Mouse (Mus musculus) heart, embryonic 13.5 days (tissue): Measurements from ENCODE around the gene Nudt8. TPM values are rescaled to one million over a fixed set of nuclear protein-coding genes. Genes with fewer than 3 reads are reported as not detected.
A peak's percentile ranks its signal among the peaks of the same experiment; 100 is the strongest.
"Not testable (repeated sequence)": the region's sequence is repeated elsewhere in the genome, so short reads cannot be mapped to it uniquely, and the experiment has no call there.

Experiments
- ATAC-seq: fragments of 200-750 bp; cut with Nextera tagmentation; 2 replicates; pipeline ENCODE4 v1.8.0; 2017; ENCODE audit warnings: moderate TSS enrichment; ENCODE audit not compliant: insufficient number of reproducible peaks, low FRiP score, low TSS enrichment; ENCODE audit errors: extremely low read depth
- H3K27ac ChIP-seq: fragments of 300-500 bp; sonication (generic); replicated peaks from 2 replicates; pipeline ENCODE4 v1.5.1; 2015; ENCODE audit warnings: moderate library complexity, mild to moderate bottlenecking, inconsistent platforms
- H3K27me3 ChIP-seq: fragments of 300-500 bp; sonication (generic); replicated peaks from 2 replicates; pipeline ENCODE4 v1.6.1; 2015; ENCODE audit warnings: mild to moderate bottlenecking, inconsistent platforms
- H3K36me3 ChIP-seq: fragments of 300-500 bp; sonication (generic); 2 replicates; pipeline ENCODE4 v1.6.1; 2015; ENCODE audit warnings: mild to moderate bottlenecking, inconsistent platforms
- H3K4me1 ChIP-seq: fragments of 300-500 bp; sonication (generic); 2 replicates; pipeline ENCODE4 v1.6.1; 2015; ENCODE audit warnings: inconsistent platforms
- H3K4me2 ChIP-seq: fragments of 300-500 bp; sonication (generic); 2 replicates; pipeline ENCODE4 v1.6.1; 2015; ENCODE audit warnings: inconsistent platforms, mild to moderate bottlenecking, moderate library complexity
- H3K4me3 ChIP-seq: fragments of 300-500 bp; sonication (generic); 2 replicates; pipeline ENCODE4 v1.5.1; 2015; ENCODE audit warnings: moderate library complexity, mild to moderate bottlenecking, inconsistent platforms
- H3K9ac ChIP-seq: fragments of 300-500 bp; sonication (generic); 2 replicates; pipeline ENCODE4 v1.6.1; 2015; ENCODE audit warnings: inconsistent platforms, mild to moderate bottlenecking, moderate library complexity
- H3K9me3 ChIP-seq: fragments of 300-500 bp; sonication (generic); 2 replicates; pipeline ENCODE4 v1.6.1; 2016; ENCODE audit warnings: inconsistent platforms
- WGBS: fragments of 180-500 bp; shearing (Covaris S2); methylation state at CpG from one replicate; pipeline ENCODE4 v1.1.7; 2015; ENCODE audit warnings: mixed read lengths; 5-methylcytosine and 5-hydroxymethylcytosine counted together
- polyA plus RNA-seq: library from polyadenylated mRNA; unstranded; fragments of >200 nt; fragmentation: Nextera tagmentation; extraction: Ambion mirVana; gene quantifications from 2 replicates; pipeline ENCODE4 v1.2.1, GENCODE M21; 2015

The Nudt8 gene
- polyA plus RNA-seq, 1 experiment from 2014 or later = 51.7 TPM

DNA sequence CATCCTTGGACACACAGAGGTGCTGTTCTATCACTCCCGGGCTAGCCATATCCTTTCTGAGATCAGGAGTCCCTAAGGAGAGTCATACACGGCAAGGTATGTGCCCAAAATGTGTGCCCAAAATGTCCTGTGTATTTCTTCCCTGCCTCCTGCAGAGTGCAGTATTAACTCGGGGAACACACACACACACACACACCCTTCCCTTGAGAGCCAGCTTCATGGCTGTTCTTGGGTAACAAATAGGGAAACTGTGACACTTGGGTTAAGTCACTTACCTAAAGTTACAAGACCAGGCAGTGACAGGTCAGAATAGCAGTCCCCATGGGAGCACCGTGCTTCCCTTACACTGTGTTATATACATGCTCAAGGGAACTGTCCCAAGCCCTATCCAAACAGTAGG is 36.4 kb upstream of the Nudt8 start:
- Histone ChIP-seq H3K4me2 (no peak overlapping the region), H3K27ac (no peak overlapping the region), H3K9ac (no peak overlapping the region), H3K4me3 (no peak overlapping the region), H3K27me3 (peaks cover 2% of the 10 kb centered on the region; the same call in 1 of the 2 replicates), H3K9me3 (no peaks in the 10 kb centered on the region), H3K36me3 (no peaks in the 10 kb centered on the region), H3K4me1 (peaks cover 21% of the 10 kb centered on the region)
- 60% methylated on average over 4 of the region's 4 CpGs for WGBS
- ATAC-seq = no peak

DNA sequence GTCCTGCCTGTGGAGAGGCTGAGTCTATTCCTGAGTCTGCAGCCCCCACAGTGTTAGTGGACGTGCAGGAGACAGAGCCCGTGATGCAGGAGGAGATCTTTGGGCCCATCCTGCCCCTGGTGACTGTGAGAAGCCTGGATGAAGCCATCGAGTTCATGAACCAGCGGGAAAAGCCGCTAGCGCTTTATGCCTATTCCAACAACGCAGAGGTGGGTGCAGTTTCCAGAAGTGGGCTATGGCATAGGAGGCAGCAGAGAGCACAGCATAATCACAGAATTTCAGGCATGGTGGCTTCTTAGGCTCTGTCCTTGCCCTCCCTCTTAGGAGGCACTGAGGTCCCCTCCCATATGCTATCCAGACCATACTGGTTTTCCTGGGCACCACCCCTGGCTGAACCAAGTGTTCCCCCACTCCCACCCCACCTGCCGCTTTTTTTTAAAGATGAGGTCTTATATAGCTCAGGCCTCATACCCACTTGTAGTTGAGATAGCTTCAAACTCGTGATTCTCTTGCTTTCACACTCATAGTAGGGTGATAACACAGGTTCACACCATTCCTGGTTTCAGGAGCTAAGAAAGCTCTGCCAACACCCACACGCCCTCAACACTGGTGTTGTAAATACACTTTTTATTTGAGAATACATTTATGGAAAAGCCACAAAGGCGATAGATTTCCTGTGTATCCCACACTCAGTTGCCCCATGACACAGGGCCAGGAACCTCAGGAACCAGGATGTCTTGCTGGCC is 33.9 kb upstream of the Nudt8 start:
- 62% methylated on average over 11 of the region's 11 CpGs for WGBS
- no peak for ATAC-seq
- no peaks in the 10 kb centered on the region for H3K36me3 ChIP-seq
- H3K4me2 ChIP-seq = no peak overlapping the region
- no peak overlapping the region for H3K27ac ChIP-seq
- no peaks in the 10 kb centered on the region for H3K9me3 ChIP-seq
- peaks cover 17% of the 10 kb centered on the region for H3K27me3 ChIP-seq
- H3K4me1 ChIP-seq = peaks cover 23% of the 10 kb centered on the region
- no peak overlapping the region for H3K4me3 ChIP-seq
- no peak overlapping the region for H3K9ac ChIP-seq

DNA sequence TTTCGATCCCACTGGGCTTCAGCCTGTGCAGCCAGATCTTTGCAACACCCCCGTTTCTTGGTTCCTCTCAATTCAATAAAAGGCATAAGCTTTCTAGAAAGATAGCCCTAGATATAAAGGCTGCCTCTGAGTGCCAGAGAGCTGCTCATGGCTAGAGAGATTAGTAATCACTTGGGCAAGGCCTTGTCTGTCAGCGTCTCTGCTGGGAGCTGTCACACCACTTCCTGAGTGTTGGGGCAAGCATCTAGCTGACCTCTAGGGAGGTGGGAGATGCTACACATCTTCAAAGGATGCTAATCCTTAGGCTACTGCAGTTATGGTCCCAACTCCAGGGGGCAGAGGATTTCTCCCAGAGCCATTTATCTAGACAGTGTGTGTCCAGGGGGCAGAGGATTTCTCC is 33.1 kb upstream of the Nudt8 start:
- H3K4me3 ChIP-seq = no peak overlapping the region
- ATAC-seq = no peak
- no peak overlapping the region for H3K9ac ChIP-seq
- peaks cover 23% of the 10 kb centered on the region for H3K4me1 ChIP-seq
- no peak overlapping the region for H3K4me2 ChIP-seq
- peaks cover 17% of the 10 kb centered on the region for H3K27me3 ChIP-seq
- no peak overlapping the region for H3K27ac ChIP-seq
- H3K36me3 ChIP-seq = no peaks in the 10 kb centered on the region
- H3K9me3 ChIP-seq = no peaks in the 10 kb centered on the region
- 34% methylated on average over 3 of the region's 3 CpGs for WGBS

DNA sequence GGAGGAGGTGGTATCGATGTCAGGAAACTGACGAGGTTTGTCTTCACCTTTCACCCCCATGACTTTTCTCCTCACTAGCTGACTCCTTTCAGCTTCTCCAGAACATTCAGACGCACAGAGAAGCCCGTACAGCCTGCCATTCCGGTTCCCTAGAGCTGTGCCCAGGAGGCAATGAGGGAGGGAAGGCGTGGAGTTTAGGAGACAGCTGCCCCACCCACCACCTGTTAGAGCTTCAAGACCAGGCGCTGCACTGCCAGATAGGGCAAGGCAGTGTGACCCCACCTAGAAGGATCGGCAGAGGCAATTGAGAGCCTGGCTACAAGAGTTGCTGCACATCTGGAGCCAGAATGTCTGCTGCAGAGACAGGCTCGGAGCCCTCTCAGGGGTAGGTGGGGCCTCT is 28.2 kb upstream of the Nudt8 start, which contains the start of gene Aldh3b2:
Gene Aldh3b2 (plus strand): TSS at position 100 of the 400 bp plus-strand sequence.
- H3K4me2 ChIP-seq = no peak within 1 kb of the TSS
- H3K4me1 ChIP-seq = peaks cover 15% of the 10 kb centered on the region
- no peak for ATAC-seq
- no peak within 1 kb of the TSS for H3K4me3 ChIP-seq
- H3K27ac ChIP-seq = no peak within 1 kb of the TSS
- H3K9me3 ChIP-seq = no peaks in the 10 kb centered on the region
- no peaks in the 10 kb centered on the region for H3K36me3 ChIP-seq
- peaks cover 25% of the 10 kb centered on the region for H3K27me3 ChIP-seq
- WGBS = 42% methylated on average over 9 of the region's 9 CpGs
- H3K9ac ChIP-seq = no peak within 1 kb of the TSS

DNA sequence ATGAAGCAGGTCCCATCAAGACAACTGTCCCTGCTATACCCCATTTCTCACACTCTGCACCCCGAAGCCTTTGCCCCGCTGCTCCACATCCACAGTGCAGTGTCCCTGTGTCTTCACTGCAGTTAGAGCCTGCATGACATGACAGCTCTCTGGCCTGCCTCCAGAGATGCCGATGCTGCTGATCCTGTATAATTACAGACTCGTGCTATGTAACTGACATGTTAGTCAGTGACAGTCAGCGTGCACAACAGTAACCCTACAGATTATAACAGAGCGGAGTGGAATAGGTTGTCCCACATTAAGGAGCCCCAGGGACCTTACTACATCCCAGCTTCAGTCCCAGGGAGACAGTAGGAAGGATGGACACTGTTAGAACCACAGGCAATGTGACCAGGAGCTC is 25.8 kb upstream of the Nudt8 start:
- 67% methylated on average over 6 of the region's 6 CpGs for WGBS
- not testable (repeated sequence) for H3K9me3 ChIP-seq, H3K4me1 ChIP-seq, ATAC-seq, H3K27ac ChIP-seq, H3K36me3 ChIP-seq, H3K4me2 ChIP-seq, H3K9ac ChIP-seq, H3K4me3 ChIP-seq
- H3K27me3 ChIP-seq = peaks cover 17% of the 10 kb centered on the region

DNA sequence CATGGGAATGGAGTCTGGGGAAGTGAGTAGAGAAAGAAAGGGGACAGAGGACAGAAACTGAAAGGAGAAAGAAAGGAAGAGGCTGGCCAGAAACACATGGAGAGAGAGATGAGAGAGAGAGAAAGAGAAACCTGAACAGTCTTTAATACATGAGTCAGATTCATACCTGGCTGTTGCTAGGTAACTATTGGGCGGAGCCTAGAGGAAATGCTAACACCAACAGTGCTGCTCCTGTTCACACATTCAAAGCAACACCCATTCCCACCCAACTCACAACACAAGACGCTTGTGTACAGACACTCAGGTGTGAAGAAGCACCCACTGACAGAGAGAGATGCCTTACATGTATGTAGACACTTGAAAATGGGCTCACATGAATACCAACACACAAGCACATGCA is 24.5 kb upstream of the Nudt8 start:
- Histone ChIP-seq H3K9me3 (no peaks in the 10 kb centered on the region), H3K9ac (no peak overlapping the region)

DNA sequence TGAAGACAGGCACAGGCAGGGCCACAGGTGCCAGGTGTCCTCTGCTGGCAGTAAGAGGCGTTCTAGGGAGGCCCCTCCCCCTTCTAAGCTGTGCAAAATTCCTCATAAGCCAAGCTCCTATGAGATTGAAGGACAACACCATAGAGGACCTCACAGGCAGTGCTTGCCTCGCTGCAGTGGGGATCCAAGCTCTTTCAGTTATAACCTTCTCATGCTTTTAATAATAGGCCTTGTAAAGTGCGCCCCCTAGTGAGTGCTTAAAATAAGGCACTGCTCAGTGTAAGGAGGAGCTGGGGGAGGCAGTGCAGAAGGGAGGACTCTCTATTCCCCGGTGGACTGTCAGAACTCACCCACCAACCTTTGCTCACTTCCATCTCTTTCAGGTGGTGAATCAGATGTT is 20.1 kb upstream of the Nudt8 start:
- peaks cover 18% of the 10 kb centered on the region for H3K4me1 ChIP-seq
- 12% methylated on average over 4 of the region's 4 CpGs for WGBS
- H3K27me3 ChIP-seq = peaks cover 11% of the 10 kb centered on the region
- no peak overlapping the region for H3K4me3 ChIP-seq
- H3K9ac ChIP-seq = no peak overlapping the region
- no peak for ATAC-seq
- no peak overlapping the region for H3K4me2 ChIP-seq
- H3K27ac ChIP-seq = no peak overlapping the region
- no peaks in the 10 kb centered on the region for H3K36me3 ChIP-seq
- no peaks in the 10 kb centered on the region for H3K9me3 ChIP-seq

More for the DNA sequence above, 24.5 kb upstream of the Nudt8 start:
- Histone ChIP-seq H3K4me1 (0 out of 2 replicates have a peak, but pooled peaks cover 2% of the 10 kb centered on the region), H3K27me3 (peaks cover 9% of the 10 kb centered on the region), H3K4me3 (no peak overlapping the region), H3K4me2 (no peak overlapping the region), H3K27ac (no peak overlapping the region), H3K36me3 (no peaks in the 10 kb centered on the region)
- no peak for ATAC-seq
- 55% methylated on average over 2 of the region's 2 CpGs for WGBS

DNA sequence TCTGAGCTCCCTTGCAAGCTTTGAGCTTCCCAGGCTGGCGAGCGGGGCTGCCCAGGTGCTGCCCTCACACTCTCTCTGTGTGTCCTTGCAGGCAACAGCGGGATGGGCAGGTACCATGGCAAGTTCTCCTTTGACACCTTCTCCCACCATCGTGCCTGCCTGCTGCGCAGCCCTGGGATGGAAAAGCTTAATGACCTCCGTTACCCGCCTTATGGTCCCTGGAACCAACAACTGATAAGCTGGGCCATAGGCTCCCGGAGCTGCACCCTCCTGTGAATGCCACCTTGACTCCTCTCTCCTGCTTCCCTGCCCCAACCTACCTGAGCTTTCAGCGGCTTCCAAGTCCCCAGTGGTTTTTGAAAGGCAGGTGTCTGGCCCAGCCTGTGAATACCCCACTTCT is 19.5 kb upstream of the Nudt8 start:
- Histone ChIP-seq H3K4me3 (no peak overlapping the region), H3K9me3 (no peaks in the 10 kb centered on the region), H3K27me3 (peaks cover 7% of the 10 kb centered on the region), H3K9ac (no peak overlapping the region), H3K4me2 (no peak overlapping the region), H3K27ac (no peak overlapping the region), H3K36me3 (no peaks in the 10 kb centered on the region), H3K4me1 (peaks cover 25% of the 10 kb centered on the region)
- ATAC-seq = no peak
- 63% methylated on average over 9 of the region's 9 CpGs for WGBS

DNA sequence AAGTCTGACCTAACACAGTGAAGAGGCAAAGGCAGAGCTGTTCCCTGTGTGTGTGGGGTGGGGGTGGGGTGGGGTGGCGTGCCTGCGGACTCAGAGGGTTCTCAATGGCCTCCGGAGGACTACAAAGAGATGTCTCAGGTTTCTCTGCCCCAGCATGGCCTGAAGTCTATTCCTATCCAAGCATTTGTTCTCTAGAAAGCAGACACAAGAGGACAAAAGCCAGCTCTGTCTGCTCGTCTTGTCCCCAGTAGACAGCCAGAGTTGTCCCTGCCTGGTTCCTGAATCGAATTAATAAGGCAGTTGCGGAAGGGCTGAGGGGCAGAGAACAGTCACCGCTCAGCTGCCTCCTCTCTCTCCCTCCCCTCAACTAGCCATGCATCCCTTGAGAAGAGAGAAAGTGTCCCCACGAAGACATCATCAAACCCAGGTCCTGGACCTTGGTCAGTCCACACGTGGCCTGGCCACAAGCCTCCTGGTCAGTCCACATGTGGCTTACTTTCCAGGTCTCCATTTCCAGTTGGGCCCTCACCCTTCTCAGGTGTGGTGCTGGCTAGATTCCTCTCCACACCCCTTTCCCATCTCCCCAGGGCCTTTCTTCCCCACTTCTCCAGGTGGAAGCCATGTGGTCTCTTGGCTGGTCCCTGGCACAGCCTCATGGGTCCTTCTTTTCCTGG is 16.7 kb upstream of the Nudt8 start:
- Histone ChIP-seq H3K27me3 (peaks cover 7% of the 10 kb centered on the region), H3K9ac (no peak overlapping the region), H3K36me3 (peaks cover 1% of the 10 kb centered on the region; the same call in 1 of the 2 replicates), H3K4me1 (peaks cover 42% of the 10 kb centered on the region), H3K4me3 (no peak overlapping the region), H3K27ac (no peak overlapping the region), H3K9me3 (no peaks in the 10 kb centered on the region), H3K4me2 (no peak overlapping the region)
- no peak for ATAC-seq
- 44% methylated on average over 9 of the region's 9 CpGs for WGBS

DNA sequence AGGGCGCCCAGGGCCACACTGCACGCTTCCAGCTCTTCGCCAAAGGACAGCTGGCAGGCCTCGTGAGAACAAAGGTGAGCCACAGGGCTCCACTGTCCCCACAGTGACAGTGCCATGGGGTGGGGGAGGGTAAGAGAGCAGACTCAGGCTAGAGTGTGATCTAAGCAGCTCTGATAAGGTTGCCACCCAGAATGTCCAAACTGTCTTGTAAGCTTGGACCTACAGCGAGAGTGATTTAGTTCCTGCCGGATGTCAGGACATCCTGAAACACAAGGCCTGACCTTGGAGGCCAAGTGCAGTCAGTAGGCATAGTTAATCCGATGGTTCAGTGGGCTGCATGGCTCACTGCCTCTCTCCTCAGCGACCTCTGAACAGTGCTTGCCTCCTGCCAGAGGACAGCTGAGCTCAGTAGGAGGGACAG is 15.1 kb upstream of the Nudt8 start:
- Histone ChIP-seq H3K36me3 (peaks cover 4% of the 10 kb centered on the region; the same call in 1 of the 2 replicates), H3K4me2 (no peak overlapping the region), H3K9ac (peak overlapping the region; percentile 3; the same call in 1 of the 2 replicates), H3K4me3 (no peak overlapping the region), H3K9me3 (0 out of 2 replicates have a peak, but pooled peaks cover 3% of the 10 kb centered on the region), H3K27me3 (peaks cover 7% of the 10 kb centered on the region; the same call in 1 of the 2 replicates), H3K4me1 (peaks cover 40% of the 10 kb centered on the region), H3K27ac (peak overlapping the region; percentile 60)
- 26% methylated on average over 8 of the region's 8 CpGs for WGBS
- 0 out of 2 replicates have a peak, but pooled peaks have one; percentile 8 for ATAC-seq

DNA sequence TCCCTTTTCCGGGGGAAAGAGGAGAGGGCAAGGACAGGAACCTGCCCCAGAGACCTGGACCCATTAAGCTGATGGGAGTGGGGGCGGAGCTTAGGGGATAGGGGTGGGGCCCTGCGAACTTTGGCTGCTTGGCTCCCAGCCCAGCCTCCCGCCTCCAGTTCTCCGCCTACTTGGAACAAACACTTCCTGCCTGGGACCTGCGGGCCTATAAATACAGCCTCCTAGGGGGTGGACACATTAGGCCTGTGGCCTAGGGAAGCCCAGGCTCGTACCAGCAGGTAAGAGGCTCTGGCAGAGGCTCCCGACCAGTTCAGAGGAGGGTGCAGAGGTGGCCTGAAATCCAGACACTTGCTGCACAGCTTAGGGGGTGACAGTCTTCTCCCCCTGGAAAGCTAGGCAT is 14.0 kb upstream of the Nudt8 start, which contains the start of gene Acy3:
Gene Acy3 (plus strand): TSS at position 237 of the 400 bp plus-strand sequence.
- Histone ChIP-seq H3K4me3 (peak within 1 kb of the TSS; percentile 14; the same call in 1 of the 2 replicates), H3K27ac (peak within 1 kb of the TSS; percentile 60), H3K9ac (peak within 1 kb of the TSS; percentile 74), H3K4me1 (peaks cover 40% of the 10 kb centered on the region), H3K27me3 (0 out of 2 replicates have a peak, but pooled peaks cover 1% of the 10 kb centered on the region), H3K9me3 (0 out of 2 replicates have a peak, but pooled peaks cover 3% of the 10 kb centered on the region), H3K36me3 (peaks cover 4% of the 10 kb centered on the region; the same call in 1 of the 2 replicates), H3K4me2 (peak within 1 kb of the TSS; percentile 53)
- 7% methylated on average over 8 of the region's 8 CpGs for WGBS
- peak; percentile 50; the same call in 1 of the 2 replicates for ATAC-seq
